12 mouse cellular contexts compared by ENCODE assay signal in the genomic region with DNA sequence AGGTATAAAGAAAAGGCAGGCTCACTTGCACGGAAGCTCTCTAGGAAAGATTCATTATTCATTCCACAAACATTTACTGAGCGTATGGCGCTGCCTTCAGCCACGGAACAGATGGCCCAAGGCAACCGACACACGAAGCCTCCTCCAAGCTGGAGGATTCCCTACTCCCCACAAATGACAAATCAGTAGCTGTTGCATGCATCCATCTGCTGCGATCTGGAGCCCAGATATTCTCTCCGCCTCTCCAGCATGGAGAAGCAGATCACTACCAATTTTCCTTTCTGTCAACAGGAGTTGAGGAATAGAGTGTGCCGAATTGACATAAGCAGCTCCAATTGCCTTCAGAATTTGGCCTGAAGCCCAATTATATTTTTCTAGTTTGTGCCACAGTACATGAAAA.
DNase-seq lines count a peak whose midpoint lies in the region; ATAC-seq and TF ChIP-seq lines count a peak whose summit lies in the region.
"Had no signal": no experiment of that assay in that cellular context is flagged by ENCODE, and none has a peak within 500 bp of the region (broad histone marks: within the 10 kb centered on the region; RNA-seq: fewer than 3 reads in every experiment).

No protein-coding gene starts in this region.

- no peak for ATAC-seq in erythroid progenitor cell, adult 5-6 weeks (replicated peaks; ENCODE audit: low FRiP score, poor library complexity, severe bottlenecking)
- ATAC-seq in megakaryocyte, adult 5-6 weeks (ENCODE audit: poor library complexity, severe bottlenecking) = no peak

- no peaks in the 10 kb centered on the region for H3K9me3 ChIP-seq in heart, embryonic 10.5 days
- H3K9me3 ChIP-seq: G1E; limb, embryonic 12.5 days; midbrain, embryonic 12.5 days had no signal

- no peaks in the 10 kb centered on the region for H3K27me3 ChIP-seq in heart, embryonic 10.5 days (ENCODE audit: insufficient read depth, poor library complexity, severe bottlenecking)
- H3K27me3 ChIP-seq: limb, embryonic 12.5 days; midbrain, embryonic 12.5 days had no signal

- DNase-seq in brain, embryonic 14.5 days (ENCODE audit: low read depth) = peak; percentile 93
- DNase-seq in cerebellum, adult 11-12 months = peak; percentile 50
- DNase-seq in frontal cortex, postnatal 36 days (ENCODE audit: low spot score in 2 of 2) = peak; percentile 75 to 90
- DNase-seq in left cerebral cortex, adult 8-10 months (ENCODE audit: low spot score in 2 of 2) = peak; percentile 28 to 89
- DNase-seq in kidney, postnatal 25 days = no peak
- no peak for DNase-seq in heart, embryonic 10.5 days (ENCODE audit: low spot score)
- DNase-seq: thymus, postnatal 4 days had no signal

- TF ChIP-seq POLR2A in brain, embryonic 14.5 days (IDR thresholded peaks at IDR 0.05; ENCODE audit: borderline replicate concordance, extremely low read depth, insufficient read depth, insufficient read length, poor library complexity, severe bottlenecking) = no peak

- H3K4me3 ChIP-seq in heart, embryonic 10.5 days = no peak overlapping the region
- H3K4me3 ChIP-seq: limb, embryonic 12.5 days; midbrain, embryonic 12.5 days had no signal

- no peaks in the 10 kb centered on the region for H3K4me1 ChIP-seq in heart, embryonic 10.5 days
- H3K4me1 ChIP-seq: limb, embryonic 12.5 days; midbrain, embryonic 12.5 days had no signal

- H3K27ac ChIP-seq in heart, embryonic 10.5 days = no peak overlapping the region
- H3K27ac ChIP-seq: limb, embryonic 12.5 days; midbrain, embryonic 12.5 days had no signal

- H3K36me3 ChIP-seq in heart, embryonic 10.5 days = no peaks in the 10 kb centered on the region
- H3K36me3 ChIP-seq: G1E; limb, embryonic 12.5 days; midbrain, embryonic 12.5 days had no signal

- WGBS in heart, embryonic 10.5 days = 87% methylated on average over 9 of the region's 9 CpGs

- TF ChIP-seq CTCF in brain, embryonic 14.5 days (IDR thresholded peaks at IDR 0.05; ENCODE audit: borderline replicate concordance, extremely low read depth, insufficient read depth, insufficient read length) = no peak

Comparison
In these comparisons a context has a peak if more than half of its experiments do, and no peak if none do; other contexts are left out.
1. DNase-seq: peak in brain, embryonic 14.5 days (single experiment), cerebellum, adult 11-12 months (single experiment), frontal cortex, postnatal 36 days (2 of 2) and left cerebral cortex, adult 8-10 months (2 of 2); none in kidney, postnatal 25 days (0 of 2) and heart, embryonic 10.5 days (single experiment).